Mouse (Mus musculus): ENCODE measurements around the gene 1700086D15Rik.
A peak's percentile ranks its signal among the peaks of the same experiment; 100 is the strongest.

Gene 1700086D15Rik

DNA sequence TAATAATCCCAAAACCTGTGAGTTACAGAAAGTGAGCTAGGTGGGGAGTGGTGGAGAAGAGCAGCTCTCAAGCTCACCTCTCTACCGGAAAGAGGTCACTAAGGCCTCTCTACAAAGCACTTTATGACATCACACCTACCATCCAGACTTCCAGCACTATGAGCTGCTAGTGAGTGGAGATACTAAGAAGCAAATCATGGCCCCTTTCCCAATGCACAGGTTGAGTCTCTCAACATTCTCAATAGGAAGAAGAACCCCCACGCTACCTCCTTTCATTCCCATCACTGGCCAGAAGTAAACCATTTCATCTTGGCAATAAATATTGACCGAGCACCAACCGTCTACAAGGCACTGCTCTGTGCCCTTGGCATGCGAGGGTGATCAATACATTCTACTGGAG, at the start of gene 1700086D15Rik:
Gene 1700086D15Rik (minus strand): TSS at position 101 of the 400 bp plus-strand sequence.
- DNase-seq (ENCODE audit: low spot score in 2 of 2), result no peak

DNA sequence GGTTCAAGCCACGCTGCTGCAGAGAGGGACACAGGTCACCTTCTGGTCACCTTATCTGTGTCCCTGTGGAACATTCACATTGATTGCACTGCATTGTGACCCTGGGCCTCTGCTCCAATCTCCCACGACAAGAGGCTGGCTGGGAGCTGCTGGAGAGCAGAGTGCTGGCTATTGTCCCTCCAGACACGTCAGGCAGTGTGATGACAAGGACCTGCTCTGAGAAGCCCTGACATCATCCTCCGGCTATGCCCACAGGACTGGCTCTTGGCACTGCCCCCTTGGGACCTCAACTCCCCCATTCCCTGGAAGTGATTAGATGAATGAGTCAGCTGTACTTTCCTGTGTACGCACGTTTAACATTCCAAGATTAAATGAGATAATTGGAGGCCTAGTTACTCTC, 49.8 kb upstream of the 1700086D15Rik start:
- no peak for DNase-seq (ENCODE audit: low spot score in 2 of 2)

DNA sequence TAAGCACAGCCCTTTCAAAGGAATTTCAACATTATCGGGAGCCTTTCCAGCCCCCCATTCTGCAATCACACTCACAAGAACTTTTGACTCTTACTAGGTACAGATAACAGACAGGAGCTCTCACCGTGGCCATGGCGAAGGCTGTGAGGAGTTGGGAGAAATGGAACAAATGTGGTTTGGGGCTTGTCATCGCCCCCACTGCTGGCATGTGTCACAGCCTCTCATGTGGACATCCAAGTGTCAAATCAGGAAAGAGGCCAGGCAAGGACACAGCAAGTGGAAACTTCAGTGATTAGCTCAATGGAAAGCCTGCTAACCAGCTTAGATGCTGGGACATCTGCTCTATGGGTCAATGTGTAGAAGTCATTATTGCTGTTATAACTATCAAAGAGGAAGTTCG, 45.6 kb upstream of the 1700086D15Rik start:
- no peak for DNase-seq (ENCODE audit: low spot score in 2 of 2)

DNA sequence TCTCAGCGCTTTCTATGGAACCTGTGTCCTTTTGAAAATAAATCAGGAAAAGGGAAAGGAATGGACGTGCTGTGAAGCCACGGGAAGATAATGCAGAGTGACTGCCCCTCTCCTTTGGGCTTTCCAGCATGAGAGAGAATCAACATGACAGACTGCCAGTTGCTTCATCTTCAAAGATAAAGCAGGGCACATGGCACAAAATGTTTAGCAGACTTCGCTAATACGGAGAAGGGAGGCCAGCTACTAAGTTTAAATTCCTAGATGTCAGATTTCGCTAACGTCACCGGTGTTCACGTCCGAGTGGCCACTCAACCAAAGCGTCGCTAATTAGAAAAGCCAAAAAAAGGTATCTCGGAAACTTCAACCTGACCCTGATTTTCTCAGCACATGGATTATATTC, 45.0 kb upstream of the 1700086D15Rik start:
- no peak for DNase-seq (ENCODE audit: low spot score in 2 of 2)

DNA sequence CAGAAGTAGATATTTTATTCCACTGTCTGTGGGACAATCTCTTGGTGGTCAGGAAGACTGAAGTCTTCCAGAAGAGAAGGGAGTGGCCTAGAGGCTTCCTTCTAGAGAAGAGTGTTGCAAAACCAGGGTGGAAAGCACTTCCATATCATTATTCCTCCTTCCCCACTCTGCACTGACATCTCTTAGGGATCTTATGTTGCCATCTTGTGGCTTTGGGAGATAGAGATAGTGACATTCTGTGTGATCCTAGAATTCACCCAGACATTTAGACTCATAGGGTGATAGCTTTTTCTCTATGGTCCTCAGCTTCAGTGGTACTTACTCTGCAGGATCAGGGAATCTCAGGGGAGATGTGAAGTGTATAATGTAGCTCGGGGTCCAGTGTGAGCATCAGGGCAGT, 43.3 kb upstream of the 1700086D15Rik start:
- DNase-seq (ENCODE audit: low spot score in 2 of 2), result no peak

DNA sequence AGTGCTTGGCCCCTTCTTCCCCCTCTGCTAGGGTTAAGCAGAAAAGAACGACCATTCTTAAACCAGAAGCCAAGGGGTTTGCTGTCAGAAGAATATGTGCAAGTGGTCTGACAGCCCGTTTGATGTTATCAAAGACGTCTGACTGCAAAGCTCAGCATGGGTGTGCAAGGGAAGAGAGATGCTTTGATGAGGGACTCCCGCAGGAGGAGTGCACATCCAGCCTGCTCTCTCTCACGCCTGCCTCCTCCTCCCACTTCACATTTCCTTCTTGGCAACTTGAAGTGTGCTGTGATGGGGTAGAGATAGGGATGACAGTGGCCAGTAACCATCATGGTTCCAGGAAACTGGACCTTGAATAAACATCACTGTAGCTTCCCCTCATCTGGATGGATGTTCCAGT, 42.5 kb upstream of the 1700086D15Rik start:
- DNase-seq (ENCODE audit: low spot score in 2 of 2), result no peak

DNA sequence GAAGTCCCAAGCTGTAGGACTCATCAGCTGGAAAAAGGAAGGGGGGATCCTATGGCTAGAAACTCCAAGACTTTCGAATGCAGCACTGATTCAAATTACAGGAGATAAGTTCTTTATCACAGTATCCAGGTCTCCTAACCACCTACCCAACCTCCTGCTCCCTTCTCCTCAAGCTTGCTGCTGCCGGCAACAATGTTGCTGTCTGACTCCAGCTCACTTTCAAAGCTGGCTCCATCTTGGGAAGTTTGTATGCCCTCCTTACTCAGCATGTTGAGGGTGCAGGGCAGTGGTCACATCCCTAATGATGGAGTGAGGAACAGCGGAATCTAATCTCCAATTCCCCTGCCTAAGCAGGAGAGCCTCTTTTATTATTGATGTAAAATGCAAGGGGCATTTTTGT, 38.3 kb upstream of the 1700086D15Rik start:
- no peak for DNase-seq (ENCODE audit: low spot score in 2 of 2)

DNA sequence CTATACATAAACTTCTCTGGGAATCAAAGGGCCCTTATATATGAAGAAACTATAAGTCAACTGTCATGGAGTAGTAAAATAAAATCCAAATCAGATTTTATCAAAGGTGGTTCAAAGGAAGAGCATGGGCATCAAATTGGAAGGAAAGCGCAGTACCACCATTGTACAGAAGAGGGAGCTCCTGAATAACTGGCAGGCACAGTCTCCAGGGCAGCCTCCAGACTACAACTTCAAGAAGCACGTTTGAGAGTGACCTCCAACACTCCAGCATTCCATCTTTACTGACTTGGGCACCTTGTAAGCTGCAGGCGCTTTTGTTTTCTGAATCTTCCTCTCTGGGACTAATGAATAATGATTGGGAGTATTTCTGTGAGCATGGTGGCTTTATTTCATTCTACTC, 37.6 kb upstream of the 1700086D15Rik start:
- DNase-seq (ENCODE audit: low spot score in 2 of 2), result peak; percentile 88 to 92

DNA sequence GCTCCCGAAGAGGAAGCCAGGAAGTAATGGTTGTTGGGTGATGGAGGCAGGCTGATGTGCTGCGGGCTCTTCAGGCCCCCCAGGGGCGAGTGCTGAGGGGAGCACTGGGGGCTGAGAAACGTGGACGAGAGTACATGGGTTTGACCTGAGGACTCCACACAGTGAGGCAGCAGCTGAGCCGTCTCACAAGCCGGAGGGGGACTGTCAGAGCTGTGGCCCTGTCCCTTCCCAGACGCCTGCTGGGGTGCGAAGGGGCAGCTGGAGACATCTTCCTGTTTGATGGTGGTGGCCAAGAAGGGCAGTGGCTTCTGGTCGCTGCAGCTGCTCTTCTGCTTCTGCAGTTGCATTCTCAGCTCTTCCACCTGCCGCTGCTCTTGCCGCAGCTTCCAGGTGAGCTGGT, 27.3 kb upstream of the 1700086D15Rik start:
- DNase-seq (ENCODE audit: low spot score in 2 of 2), result no peak

DNA sequence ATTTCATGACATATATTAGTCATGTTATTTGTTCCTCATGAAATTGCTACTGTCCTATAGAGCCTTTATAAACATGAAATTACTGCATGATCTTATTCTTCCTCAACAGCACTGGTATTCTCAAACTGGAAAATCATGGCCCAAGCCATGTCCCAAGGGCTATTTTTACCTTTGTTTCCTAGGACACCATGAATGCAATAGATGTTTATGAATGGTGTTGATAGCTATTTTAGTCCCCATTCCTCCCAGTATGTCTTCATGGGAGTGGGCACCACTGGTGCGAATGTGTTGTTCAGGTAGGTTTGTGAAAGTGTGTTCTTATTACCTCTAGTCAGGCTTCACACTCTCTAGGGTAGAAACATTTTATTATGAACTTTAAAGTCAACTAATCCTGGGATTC, 25.4 kb upstream of the 1700086D15Rik start:
- DNase-seq (ENCODE audit: low spot score in 2 of 2), result no peak

DNA sequence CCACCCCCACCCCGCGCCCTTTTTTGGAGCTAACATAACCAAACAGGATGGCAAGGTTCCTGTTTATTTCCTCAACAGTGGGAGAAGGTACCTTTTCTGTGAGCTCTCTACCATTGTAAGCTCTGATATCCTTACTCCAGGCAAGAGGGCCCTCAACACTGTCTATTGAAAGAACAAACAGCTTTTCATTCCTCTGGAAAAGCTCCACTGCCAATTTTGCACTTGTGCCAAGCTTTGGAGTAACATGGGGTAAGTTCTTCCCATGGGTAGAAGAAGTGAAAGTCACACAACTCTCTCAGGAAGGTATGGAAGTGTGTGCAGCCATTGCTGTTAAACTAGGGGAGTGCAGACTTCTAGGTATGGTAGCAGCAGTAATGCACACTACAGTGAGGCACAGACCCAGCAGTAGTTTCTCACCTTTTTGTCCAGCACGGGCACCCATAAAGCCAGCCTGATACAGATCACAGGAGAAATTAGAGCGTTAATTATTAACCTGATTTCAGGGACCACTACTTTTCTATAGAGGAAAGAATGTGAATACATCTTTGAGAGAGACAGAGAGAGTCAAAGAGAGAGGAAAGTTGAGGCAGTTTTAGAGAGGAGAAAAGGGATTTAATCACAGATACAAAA, 10.5 kb upstream of the 1700086D15Rik start:
- no peak for DNase-seq (ENCODE audit: low spot score in 2 of 2)

DNA sequence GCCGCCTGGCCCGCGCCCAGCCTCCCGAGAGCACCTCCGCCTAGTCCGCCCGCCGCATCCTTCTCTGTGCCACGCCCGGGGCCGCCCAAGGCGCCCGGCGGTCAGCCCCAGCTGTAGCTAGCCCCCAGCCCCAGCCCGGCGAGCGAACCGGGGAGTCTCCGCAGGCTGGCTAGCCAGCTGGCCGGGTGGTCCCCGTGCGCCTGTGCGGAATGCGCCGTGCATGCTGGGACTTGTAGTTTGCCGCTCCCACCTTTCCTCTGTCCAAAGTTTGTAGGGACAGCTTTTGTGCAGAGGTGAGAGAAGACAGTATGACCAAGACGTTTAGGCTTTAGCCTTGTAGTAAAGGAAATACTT, 3.1 kb upstream of the 1700086D15Rik start, which contains the start of gene Arhgap44:
Gene Arhgap44 (minus strand): TSS at position 195 of the 354 bp plus-strand sequence.
- DNase-seq (ENCODE audit: low spot score in 2 of 2), result peak; percentile 80 to 84

DNA sequence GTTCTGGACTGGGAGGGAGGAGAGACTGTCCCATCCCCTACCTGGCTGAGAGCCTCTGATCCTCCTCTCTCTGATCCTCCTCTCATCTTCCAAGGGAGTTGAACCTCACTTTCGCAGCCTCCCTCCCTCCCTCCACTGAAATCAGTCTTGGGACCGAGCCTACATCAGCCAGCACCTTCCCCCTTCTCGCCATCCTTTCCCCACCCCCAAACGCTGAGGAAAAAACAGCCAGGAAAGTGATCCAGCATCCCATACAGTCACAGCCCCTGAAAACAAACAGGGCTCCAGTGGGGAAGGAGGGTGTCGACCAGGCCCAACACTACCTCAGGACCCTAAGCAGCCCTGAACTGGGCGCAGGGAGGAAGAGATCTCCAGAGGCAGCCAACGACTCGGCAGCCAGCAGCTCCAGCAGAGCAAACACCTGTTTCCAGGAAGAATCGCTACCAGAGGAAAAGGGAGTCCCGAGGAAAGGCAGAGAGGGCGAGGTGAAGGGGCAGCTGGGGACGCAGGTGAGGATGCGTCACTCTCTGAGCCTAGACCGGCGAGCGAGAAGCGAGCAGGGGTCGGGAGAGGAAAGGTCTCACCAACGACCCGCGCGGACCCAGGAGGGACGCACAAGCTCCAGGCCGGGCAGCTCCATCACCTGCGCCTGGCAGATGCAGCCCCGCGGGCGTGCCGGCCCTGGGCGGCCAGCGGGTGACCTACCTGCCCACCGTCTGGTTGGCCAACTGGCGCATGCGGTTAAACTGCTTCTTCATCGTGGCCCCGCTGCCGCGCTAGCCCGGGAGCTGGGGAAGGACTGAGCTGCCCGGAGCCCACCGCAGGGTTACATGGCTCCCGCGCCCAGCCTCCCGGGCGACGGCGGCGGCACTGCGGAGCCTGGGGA, 2.4 kb upstream of the 1700086D15Rik start:
- DNase-seq (ENCODE audit: low spot score in 2 of 2), result peak; percentile 29 to 40

DNA sequence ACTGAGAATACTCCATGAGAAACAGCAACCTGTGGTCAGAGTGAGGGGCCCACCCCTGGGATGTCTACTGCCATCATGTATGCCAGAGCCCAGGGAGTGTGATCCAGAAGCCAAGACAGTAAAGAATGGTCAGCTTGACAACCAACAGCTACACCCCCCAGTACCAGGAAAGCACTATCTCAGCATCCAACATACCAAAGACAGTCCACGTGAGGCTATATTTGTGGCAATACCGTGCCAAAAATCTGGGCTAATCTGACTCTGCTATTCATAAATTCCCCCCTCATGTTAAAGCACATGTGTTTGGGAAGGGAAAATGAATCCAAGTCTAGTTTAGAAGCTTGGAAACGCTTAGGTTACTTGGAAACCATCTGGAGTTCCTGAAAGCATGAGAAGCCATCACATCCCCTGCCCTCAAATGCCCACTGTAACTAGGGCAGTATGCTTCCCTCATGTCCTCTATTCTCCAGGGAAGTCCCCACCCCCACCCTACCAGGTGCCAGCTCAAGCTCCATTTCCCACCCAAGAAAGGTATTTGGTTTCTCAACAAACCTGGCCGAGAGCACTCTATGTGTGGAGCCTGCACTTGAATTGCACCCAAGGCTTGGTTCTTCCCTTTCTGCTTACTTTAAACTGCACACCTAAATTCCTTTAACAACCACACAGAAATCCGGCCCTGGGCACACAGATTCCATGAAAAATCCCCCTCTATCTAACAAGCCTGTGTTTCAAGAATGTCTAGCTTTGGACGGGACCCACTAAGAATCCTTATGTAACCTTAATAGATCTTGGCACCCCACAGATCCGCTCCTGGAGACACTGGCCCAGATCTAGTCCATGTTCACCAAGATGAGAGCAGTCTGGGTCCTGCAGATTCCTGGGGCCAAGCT, 1.5 kb upstream of the 1700086D15Rik start:
- DNase-seq (ENCODE audit: low spot score in 2 of 2), result peak; percentile 17 to 43

DNA sequence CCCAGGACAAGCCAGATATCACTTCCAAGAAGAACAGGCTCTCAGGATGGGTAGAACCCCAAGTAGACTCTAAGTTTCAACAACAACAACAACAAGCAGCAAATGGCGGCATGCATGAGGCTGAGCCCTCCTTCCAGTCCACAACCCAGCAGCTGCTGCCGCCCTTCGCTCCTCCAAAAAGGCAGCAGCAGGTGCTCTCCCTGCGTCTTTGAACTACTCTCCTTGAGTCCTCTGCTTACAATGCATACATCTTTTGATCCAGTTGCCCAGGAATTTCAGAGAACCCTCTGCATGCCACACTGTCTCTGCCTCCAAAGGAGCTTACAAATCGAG, 1.1 kb downstream of the 1700086D15Rik start:
- DNase-seq (ENCODE audit: low spot score in 2 of 2), result no peak

DNA sequence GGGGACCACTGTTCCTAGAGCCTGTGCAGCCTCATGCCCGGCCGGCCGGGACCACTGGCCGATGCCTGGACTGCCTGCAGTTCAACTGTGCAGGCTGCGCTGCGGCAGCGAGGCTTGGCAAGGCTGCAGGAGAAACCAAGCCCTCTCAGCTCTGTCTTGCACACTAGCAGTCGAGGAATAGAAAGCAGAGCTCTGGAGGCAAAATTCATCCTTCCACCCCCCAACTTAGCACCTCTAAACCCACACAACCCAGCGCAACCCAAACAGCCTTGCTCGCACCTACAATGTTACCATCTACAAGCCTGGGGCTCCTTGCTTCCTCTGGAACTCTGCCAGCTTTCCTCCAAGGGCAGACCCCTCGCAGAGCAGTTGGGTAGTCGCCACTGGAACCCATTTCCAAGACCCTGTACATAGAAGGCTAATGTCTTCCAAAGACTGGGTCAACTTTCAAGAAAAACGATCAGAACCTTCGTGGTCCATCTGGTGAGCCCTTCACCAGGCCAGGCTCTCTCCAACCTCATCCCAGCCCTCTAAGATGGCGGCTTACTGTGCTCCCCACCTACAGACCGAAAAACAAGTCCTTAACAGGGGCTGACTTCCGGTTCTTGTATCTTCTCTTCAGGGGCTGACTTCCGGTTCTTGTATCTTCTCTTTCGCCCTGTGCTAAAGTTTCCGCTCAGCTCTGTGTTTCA, 1.6 kb downstream of the 1700086D15Rik start:
- peak; percentile 33 to 54 for DNase-seq (ENCODE audit: low spot score in 2 of 2)

DNA sequence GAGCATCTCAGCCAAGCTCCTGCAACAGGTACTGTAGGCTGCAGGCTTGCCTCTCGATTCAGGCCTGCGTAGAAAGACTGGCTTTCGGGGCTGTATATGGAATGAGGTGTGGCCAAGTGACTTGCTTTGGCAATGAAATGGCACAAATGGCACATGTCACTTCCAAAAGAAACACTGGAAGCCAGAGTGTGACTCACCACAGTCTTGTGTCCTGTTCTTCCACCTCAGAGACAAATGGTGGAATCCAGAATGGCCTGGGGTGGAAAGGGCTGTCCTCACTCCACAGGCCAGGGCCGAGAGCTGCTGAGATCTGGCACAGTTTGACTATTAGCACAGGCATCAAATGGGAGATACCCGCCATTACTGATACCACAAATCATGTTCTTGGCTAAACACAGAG, 6.7 kb downstream of the 1700086D15Rik start:
- no peak for DNase-seq (ENCODE audit: low spot score in 2 of 2)

DNA sequence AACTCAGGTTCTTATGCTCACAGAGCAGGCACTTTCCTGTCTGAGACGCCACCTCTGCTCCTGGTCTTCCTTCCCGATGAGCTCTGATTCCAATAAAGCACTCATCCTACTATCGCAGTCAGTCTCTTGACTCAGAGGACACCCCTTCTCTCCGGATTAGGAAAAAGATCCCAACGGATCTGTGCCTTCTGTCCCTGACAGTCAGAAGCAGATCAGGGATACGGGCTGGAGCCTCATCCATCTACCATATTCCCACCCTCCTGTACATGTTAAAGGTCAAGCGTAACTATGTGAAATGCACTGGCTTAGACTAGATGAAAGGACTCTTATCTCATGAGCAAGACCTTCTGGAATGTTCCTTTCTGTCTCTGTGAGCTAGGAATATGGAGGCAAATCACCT, 11.2 kb downstream of the 1700086D15Rik start:
- DNase-seq (ENCODE audit: low spot score in 2 of 2), result no peak

DNA sequence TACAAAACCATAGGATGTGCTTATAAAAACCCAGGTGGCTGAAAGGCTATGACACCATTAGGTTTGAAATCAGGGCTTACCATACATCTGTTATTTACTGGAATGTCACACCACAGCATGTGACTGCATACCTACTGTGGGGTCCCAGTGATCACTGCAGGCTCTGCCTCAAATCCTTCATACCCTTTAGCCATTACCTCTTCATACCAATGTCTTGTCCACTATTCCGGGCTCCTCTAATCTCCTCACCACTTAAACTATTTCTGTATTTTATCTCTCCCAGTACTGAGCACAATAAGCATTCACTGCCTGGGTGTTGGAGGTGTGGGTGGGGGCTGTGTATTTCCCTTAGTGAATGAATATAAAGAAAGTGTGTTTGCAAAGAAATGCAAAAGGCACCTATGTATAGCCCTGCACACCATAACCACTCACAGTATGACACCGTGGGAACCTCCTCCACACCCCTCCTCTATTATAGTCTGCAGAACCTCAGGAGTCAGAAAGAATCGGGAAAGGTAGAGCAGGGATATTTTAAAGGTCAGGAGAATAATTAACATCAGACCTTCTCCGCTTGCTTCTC, 16.8 kb downstream of the 1700086D15Rik start:
- DNase-seq (ENCODE audit: low spot score in 2 of 2), result no peak

DNA sequence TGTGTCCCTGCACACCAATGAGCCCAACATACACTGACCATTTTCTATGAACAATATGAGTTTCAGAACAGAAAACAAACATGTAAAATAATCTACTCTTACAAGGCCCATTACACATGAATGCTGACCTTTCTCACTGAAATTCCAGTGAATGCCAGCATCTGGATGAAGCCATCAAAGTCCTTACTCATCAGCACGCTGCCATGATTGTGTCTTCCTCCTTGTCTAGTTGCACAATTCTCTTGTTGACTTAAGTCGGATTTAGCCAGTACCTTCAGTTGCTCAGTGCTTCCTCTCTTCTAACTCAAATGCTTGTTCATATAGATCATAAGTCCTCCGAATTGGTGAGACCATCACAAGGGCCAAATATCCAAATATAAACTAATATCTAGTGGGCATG, 20.7 kb downstream of the 1700086D15Rik start:
- no peak for DNase-seq (ENCODE audit: low spot score in 2 of 2)

DNA sequence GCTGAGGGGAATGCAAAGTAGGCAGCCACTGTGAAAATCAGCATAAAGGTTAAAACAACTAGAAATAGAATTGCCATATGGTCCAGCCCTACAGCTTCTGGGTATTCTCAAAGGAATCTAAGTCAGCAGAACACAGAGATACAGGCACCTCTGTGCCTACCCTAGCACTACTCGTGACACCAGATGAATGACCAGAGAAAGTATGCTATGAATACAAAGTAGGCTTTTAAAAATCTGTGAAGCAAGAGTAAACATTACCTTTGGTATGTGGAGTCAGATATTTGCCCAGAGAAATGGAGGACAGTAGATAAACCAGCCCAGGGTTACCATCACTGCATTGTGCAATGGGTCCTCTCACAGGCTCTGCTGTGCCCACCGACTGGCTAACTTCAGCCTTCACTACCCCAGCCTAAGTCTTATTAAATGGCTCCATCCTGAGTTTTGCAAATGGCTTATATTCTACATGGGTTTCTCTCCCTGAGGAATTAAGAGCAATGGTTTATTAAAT, 22.5 kb downstream of the 1700086D15Rik start:
- DNase-seq (ENCODE audit: low spot score in 2 of 2), result no peak
